Mouse (Mus musculus) megakaryocyte, embryonic 14.5 days (primary cell): ENCODE results near the gene Baz1a.

Source experiments
- FLI1 ChIP-seq: IDR thresholded peaks from 2 replicates; pipeline ENCODE4 v1.6.1; 2012; ENCODE audit warnings: low read length, inconsistent platforms, mixed read lengths
- GATA1 ChIP-seq: IDR thresholded peaks from 3 replicates; pipeline ENCODE4 v1.6.1; 2012; ENCODE audit warnings: mixed read lengths, low read length, inconsistent platforms, borderline replicate concordance

- TF ChIP-seq GATA1 (no peak), FLI1 (no peak)
Observed at GRCm38 (mm10) chr12:54988323-54988850, 25.8 kb downstream of the Baz1a start.
